Mouse (Mus musculus): ENCODE measurements around the gene Rhoa.
A peak's percentile ranks its signal among the peaks of the same experiment; 100 is the strongest.
"Not testable (repeated sequence)": the region's sequence is repeated elsewhere in the genome, so short reads cannot be mapped to it uniquely, and the experiment has no call there.

Rhoa gene

DNA sequence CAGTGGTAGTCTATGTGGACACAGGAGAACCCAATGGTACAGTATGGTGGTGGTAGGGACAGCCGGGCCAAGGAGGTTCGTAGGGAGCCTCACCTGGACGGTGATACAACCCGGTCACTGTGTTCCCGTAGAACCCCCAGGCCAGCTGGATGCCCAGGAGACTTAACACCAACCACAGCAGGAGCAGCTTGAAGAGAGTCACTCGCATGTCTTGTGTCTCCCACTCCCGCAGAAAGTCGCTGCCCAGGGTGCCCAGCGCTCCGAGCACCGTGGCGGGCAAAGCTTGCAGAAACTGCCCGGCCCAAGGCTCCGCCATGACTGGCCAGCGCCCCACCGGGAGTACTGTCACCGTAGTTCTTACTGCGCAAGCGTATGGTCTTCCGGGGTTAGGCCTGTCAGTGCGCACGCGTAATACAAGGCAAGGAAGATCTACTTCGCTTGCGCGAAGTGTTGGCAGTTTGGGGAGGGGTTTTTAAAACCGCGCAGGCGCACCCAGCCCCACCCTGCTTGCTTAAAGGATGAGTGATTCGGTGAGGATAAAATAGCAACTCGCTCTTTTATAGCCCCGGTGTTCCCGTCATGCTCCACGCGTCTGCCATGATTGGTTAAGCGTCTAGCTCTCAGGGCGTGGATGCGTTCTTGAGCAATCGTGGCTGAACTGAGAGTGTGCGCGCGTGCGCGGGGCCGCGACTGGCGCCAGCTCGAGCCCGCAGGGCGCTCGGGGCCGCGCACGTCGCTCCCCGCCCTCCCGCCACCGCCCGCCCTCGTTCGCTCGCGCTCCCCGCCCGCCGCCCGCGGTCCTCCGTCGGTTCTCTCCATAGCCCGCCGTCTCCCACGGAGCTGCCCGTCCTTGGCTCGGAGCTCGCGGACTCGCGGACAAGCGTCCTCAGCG is at the start of gene Rhoa, which contains the start of gene Tcta:
Gene Rhoa, plus strand, starts transcription at position 501 of the 892 bp plus-strand sequence.
Gene Tcta, minus strand, starts transcription at position 532 of the 892 bp plus-strand sequence.
- peak; percentile 95 for DNase-seq

DNA sequence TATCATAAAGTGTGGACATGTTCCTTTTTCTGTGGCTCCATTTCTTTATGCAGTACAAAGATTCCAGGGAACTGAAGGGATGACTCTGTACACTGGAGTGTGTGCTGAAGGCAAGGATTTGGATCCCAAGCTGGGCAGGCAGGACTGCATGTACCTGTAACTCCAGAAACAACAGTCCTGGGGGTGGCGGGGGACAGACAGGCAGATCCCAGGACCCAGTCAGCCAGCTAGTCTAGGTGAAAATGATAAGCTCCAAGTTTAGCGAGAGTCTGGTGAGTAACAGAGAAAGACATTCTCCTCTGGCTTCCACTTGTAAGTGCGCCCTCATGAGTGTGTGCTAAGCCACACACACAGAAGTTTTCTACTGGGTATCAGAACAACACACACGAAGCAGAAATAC is 45.4 kb upstream of the Rhoa start:
- no peak for DNase-seq

DNA sequence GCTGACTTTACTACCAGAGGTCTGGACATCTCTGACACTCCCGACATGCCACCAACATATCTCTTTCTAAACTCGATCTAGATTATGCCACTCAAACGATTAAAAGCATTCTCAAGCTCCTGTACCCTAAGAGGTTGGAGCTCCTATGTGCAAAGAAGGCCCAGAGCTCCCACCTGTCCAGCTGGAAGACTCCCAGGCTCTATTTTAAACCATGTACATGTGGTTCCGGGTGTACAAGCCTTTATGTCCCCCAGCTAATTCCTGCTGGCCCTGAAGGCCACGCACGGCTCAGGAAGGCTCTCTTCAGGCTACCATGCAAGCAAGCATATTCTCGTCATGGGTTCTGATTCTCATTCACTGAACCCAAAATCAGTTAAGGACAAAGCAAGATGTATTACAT is 44.1 kb upstream of the Rhoa start:
- DNase-seq, result no peak

DNA sequence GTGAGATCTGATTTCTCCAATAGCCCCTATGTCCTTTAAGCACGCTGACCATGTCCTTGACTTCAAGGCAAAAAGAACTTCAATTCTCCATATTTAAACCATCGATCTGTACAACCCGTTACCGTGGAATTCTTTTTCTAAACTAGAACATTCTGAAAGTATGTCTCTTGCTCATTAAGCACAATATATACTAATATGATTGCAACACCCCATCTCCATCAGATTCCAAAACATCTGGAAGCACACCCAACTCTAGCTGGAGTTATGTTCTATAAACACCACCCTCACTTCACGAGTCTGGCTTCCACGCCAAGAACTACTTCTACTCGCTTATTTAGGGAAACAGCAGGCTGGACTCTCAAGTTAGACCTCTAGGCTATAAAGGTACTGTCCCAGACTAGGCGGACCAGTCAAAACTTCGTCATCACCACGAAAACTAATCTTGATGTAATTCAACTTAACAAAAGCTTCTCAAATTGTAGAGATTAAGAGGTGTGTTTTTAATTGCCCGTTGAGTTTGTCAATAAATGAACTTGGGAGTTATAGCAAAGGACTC is 43.4 kb upstream of the Rhoa start:
- DNase-seq, result no peak

DNA sequence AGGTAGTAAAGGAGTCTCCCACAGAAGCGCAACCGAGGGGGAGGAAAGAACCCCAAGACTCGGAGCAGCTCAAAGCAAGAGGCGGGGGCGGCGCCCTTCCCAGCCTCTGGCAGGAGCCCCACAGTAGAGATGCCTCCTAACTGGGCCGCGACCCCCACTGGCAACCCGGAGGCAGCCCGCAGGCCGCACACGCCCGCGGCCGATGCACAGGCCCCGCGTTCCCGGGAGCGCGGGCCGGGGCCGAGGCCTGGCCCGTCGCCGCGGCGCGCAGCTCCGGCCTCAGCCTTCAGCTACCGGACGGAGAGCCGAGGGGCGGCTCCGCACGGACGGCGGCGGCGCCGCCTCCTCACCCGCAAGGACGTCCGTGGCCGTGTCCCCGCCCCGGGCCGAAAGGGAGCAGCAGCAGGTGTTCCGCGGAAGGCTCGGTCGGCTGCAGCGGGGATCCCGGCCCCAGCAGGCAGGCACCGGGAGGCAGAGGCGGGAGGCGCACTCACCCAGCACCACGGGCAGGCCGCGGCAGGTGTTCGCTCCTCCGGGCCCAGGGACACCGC is 42.7 kb upstream of the Rhoa start:
- DNase-seq, result peak; percentile 36

DNA sequence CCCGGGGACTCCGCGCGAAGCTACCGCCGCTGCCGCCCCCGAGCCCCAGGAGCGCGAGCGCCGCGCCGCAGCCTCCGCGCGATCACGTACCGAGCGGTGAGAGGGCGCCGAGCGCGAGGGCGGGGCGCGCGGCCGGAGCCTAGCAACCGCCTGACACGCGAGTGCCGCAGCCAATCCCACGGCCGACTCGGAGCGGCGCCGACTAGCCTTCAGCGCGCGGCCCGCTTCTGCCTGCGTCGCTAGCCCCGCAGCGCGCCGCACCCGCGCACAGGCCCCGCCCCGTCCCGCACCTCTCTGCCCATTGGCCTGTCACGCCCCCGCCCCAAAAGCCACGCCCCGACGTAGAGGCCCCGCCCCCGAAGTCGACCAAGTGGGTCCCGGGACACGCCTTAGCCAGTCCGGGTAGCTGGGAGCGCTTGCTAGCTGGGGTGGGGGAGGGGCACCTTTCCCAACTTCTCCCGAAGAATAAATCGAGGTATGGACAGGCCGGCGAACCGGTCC is 42.2 kb upstream of the Rhoa start, which contains the start of gene Dag1:
Gene Dag1, minus strand, starts transcription at position 269 of the 501 bp plus-strand sequence.
- DNase-seq, result peak; percentile 98

DNA sequence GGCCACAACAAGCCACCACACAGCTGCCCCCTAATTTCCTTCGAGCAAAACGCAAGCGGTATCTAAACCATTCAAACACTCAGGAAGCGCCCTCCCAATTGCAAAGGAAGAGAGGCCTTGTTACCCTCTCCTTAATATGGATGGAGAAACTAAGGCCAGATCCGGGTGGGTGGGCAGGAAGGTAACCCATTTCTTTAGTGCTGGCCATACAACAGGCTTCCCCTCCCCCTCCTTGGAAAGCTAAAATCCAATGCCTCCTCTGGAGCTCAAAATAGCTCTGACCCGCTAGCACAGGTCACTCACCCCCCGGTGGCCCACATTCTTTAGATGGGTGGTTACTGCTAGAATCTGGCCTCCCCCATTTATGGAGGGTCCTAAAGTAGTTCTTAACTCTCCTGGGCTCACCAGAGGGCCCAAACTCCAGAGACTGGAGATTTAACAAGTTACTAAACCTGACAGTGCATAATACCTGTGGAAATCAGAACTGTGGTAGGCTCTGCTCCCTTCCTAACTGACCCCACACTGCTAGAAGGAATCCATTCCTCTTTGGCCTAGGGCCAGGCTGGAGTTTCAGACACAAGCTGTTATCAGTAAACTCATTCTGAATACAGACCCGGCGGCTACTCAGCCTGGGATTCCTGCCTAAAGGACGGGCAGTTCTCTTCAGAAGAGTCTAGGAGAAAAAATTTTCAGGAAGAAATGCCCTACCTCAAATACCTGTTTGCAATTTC is 41.6 kb upstream of the Rhoa start:
- peak; percentile 15 for DNase-seq

DNA sequence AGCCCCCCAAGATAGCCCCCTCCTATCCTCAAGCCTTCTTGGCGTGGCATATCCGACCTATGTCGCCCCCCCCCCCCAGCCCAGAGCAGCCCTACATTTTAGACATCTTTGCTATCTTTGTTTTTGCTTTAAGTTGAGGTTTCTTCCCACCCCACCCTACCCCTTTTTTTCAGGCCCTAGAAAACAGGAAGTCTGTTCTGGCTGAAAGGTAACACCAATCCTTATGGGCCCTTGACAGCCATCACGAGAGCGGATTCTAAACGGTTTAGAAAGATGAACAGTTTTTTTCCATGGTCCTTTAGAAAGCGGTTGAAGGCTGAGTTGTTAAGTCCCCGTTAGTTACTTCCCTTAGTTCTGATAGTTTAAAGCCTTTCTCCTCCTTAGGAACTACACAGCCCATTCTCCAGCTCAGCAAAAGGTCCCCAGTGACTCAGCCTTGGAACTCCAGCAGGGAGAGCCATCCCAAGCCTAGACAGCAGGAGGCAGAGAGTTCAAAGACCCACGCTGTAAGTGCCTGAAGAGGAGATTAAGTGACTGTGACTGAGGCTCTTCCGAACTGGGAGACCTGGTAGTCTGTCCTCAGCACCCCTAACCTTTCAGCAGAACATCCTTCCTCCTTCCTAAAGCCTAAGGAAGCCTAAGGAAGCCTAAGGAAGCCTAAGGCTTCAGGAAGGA is 39.5 kb upstream of the Rhoa start:
- no peak for DNase-seq

DNA sequence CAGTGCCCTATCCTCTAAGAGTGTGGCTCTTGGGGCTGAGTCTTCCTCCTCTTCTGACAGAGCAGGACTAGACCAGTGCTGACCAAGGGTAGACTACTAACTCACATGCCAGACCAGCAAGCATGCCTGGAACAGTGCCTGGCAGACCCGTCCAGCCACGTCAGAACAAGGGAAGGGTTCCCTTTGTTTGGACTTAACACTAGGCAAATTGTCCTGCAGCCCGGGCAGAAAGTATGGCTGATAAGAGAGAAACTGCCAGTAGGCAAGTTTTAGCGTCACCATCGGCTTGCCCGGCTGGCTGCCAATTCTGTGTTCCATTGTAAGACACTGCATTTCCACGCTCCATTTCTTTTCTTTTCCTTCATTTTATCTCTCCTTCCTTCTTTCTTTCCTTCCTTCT is 38.2 kb upstream of the Rhoa start:
- no peak for DNase-seq

DNA sequence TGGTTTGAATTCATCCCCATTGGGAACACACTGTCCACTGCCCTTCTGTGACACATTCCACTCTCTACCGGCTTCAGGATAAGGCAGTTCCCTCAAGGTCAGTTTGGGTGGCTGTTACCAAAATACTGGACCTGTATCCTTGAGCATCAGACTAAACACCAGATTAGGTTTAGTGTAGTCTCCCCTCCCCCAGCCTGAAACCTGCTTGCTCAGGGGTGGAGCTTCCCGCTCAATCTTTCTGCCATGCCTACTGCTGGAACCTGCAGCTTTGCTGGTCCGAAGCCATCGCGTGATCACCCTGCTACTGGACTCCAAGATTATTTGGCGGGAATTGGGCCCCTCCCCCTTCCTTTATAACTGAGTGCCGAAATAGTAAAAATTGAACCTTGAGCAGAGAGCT is 37.2 kb upstream of the Rhoa start:
- not testable (repeated sequence) for DNase-seq

DNA sequence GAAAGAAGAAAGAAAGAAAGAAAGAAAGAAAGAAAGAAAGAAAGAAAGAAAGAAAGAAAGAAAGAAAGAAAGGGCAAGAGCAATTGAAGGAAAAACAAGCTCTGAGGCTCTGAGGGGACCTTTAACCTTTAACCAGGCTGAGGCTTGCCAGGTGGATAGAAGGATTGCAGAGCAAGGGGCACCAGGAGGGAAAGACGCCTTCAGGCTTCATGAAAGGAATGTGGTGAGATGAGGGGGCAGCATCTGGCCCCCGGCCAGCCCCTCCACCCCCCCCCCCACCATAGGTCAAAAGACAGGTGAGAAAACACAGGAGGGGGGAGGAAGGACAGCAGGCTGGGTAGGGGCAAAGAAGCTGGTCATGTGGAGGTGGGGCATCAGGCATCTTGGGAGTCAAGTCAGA is 34.0 kb upstream of the Rhoa start:
- no peak for DNase-seq

DNA sequence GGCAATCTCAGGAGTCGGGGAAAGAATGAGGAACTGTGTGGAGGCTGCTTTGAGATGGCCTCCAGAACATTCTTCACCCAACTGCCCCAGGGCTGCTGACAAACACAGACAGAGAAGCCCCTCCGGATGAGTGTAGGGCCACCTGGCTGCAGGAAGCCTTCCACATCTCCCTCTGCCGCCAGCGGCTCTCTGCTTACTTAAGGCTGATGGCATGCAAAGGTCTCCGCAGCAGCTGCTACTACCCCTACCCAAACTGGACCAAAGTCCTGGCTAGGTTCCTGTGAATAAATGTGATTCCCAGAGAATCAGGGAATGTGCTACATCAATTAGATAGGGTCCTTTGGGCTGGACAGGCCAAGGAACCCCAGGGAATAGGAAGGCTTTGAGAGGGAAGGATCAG is 33.2 kb upstream of the Rhoa start:
- no peak for DNase-seq

DNA sequence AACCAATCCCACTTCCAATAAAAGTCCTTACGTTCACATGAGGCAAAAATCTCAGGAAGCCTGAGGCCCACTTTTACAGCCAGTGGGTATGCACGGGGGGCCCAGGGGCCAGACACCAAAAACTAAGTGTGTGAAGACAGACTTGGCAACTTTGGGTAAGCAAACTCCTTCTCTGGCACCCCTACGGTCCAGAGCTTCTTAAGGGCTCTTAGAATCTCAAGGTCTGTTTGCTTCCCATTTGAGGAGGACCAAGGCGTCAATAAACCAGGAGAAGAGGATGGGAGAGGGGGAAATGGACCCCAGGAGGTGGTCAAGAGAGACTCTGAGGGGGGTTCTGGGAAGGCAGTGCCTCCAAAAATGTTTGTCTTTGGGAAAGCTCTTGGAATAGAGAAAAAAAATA is 32.4 kb upstream of the Rhoa start:
- no peak for DNase-seq

DNA sequence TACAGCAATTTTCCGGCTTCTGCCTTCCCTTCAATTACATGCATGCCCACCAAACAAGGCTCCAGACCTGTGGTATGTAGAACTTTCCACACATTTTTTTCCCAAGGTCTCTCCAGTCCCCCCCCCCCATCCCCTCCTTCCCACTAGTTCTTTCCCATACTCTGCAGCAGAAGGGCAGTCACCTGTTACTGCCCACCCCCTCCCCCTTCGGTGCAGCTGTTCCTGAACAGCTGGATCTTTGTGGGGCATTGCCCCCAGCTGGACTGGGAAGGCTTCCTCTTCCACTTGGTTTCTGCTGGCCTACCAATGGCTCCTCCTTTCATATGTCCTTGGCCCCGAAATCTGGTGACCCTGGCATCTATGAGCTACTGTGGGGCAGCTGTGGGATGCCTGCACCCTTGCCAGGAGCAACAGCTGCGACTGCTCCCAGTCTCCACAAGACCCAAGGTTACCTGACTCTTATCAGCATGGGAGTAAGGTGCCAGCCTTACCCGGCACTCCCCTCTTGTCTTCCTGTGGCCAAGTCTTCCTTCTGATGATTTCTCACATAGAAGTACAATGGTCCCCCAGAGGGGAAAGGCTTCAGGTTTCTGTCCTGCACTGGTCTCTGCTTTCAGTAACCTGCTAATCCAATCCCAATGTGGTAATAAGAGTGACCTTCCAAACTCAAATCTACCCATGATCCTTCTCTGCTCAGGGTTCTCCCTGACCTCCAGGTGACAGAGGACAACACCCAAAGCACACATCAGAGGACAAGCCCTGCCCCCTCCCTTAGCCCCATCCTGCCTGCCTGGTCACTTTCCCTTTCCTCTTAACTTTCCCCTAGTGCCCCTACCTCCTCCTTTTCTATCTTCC is 31.2 kb upstream of the Rhoa start:
- no peak for DNase-seq

DNA sequence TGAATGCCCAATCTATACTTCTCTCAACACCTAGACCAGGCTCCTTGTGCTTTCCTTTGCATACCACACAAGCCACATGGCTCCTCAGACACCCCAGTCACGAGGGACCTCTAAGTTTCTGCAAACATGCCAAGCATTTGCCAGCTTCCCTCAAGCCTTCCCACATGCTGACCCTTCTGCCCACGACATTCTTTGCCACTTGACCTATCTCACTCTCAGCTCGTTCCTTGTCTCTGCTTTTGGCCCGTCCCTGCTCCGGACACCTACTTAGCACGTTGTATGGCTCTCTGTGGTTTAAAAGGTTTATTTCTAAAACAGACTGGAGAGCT is 30.6 kb upstream of the Rhoa start:
- no peak for DNase-seq

DNA sequence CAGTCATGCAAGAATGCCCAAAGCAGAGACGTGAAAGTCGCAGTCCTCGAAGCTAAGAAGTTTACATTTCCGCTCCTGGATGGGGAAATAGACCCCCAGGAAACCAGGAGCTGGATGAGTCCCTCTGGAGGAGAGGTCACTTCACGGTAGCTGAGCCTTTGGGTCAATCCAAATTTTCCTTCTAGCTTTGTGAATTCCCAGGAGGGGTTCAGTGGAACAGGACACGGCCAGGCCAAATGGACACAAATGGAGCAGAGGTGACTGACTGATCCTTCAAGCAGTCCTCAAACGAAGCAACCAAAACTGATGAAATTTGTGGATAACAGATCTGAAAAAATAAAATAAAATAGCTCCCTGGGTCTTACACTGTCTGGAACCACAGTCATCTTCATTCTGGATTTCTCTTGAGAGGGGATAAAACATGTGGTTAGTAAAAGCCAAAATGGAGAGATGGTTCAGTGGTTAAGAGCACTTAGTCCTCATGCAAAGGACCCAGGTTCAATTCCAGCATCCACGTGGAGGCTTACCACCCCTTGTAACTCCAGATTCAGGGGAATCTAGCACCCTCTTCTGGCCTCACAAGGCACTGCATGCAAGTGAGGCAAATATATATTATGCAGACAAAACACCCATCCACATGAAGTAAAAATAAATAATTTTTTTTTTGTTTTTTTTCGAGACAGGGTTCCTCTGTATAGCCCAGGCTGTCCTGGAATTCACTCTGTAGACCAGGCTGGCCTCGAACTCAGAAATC is 27.1 kb upstream of the Rhoa start:
- DNase-seq, result no peak

DNA sequence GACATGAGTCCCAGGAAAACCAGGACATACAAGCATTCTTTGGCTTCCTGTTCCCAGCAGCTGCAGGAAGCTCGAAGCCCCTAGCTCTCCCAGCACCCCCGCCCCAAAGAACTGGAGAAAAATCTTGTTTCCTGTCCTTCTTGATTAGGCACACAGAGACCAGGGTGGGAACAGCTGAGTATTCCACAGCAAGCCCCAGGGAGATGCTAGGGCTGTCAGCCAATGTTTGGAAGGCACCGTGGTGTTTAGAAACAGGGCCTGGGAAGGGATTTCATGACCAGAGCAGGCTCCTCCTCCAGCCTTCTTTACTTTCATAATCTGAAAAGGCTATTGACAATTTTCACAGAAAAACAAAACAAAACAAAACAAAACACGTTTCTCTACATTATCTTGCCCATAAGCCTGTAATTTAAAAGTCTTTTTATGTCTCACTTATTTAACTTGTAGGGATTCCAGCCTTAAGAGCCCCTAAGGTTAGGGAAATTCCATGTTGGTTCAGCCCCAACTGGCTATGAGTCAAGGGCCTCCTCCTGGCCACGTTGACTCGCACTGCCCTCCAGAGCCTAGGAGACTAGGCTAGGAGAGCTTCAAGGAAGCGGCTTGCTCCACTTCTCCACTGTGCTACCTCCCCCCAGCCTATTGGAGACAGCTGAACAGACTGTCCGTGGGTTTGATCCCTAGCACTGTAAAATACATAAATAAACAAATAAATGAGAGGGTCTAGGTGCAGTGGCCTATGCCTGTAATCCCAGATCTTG is 25.7 kb upstream of the Rhoa start:
- no peak for DNase-seq

DNA sequence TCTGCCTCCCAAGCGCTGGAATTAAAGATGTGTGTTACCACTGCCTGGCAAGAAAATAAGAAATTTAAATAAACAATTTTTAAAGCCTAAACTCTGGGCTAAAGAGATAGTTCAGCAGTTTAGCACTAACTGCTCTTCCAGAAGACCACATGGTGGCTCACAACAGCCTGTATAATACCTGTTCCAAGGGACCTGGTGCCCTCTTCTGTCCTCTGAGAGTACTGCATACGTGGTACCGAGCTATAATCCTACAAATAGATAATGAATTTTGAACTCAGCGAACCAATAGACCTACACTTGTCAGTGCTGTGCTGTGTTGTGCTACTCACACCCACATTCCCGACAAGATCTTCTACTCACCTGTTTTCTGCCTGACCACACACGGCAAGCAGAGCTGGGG is 21.5 kb upstream of the Rhoa start:
- DNase-seq, result peak; percentile 74

DNA sequence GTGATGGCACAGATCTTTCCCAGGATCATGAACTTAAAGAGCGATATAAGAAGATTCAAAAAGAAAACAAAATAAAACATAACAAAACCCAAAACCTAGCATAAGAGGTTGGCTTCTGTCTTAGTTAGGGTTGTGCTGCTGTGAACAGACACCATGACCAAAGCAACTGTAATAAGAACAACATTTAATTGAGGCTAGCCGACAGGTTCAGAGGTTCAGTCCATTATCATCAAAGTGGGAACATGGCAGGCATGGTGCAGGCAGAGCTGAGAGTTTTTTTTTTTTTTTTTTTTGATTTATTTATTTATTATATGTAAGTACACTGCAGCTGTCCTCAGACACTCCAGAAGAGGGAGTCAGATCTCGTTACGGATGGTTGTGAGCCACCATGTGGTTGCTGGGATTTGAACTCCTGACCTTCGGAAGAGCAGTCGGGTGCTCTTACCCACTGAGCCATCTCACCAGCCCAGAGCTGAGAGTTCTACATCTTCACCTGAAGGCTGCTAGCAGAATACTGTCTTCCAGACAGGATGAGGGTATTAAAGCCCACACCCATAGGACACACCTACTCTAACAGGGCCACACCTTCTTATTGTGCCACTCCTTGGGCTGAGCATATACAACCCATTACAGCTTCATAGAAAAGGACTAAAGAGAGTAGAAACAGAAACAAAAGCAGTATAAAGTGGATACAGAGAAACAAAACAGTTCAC is 18.2 kb upstream of the Rhoa start:
- not testable (repeated sequence) for DNase-seq

DNA sequence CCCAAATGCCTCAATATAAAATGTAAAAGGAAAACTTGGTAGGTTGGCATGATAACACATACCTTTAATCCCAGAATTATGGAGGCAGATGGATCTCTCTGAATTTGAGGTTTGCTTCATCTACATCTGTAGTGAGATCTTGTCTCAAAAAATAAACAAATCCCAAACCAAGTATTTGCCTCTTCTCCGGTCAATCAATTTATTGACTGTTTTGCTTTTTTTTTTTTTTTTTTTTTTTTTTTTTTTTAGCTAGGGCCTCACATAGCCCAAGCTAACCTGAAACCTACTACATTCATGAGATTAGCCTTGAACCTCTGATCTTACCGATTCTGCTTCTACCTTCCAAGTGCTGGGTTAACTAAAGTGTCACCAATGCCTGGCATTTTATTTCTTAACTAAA is 16.6 kb upstream of the Rhoa start:
- no peak for DNase-seq

Data from right cerebral cortex, postnatal 4 days (tissue).